Mouse (Mus musculus) lung, postnatal 0 days (tissue): ENCODE results near the gene Shld1. TPM values are rescaled to one million over a fixed set of nuclear protein-coding genes. Genes with fewer than 3 reads are reported as not detected.

Experiments
- ATAC-seq: fragments of 200-750 bp; cut with Nextera tagmentation; 2 replicates; pipeline ENCODE4 v1.8.0; 2017; ENCODE audit warnings: moderate library complexity
- DNase-seq: peaks from one replicate; pipeline ENCODE4 v3.0.0-alpha.2; 2016; ENCODE audit warnings: low spot score
- H3K27ac ChIP-seq: fragments of 300-500 bp; sonication (generic); 2 replicates; pipeline ENCODE4 v1.5.1; 2014; ENCODE audit warnings: antibody characterized with exemption, mild to moderate bottlenecking, low read length, mixed read lengths
- H3K27me3 ChIP-seq: fragments of 300-500 bp; sonication (generic); replicated peaks from 2 replicates; pipeline ENCODE4 v1.6.1; 2014; ENCODE audit warnings: low read length, mixed read lengths; ENCODE audit not compliant: insufficient read depth
- H3K36me3 ChIP-seq: fragments of 300-500 bp; sonication (generic); 2 replicates; pipeline ENCODE4 v1.6.1; 2014; ENCODE audit warnings: low read length, mixed read lengths; ENCODE audit not compliant: insufficient read depth
- H3K4me1 ChIP-seq: fragments of 300-500 bp; sonication (generic); 2 replicates; pipeline ENCODE4 v1.6.1; 2014; ENCODE audit warnings: antibody characterized with exemption, low read depth, low read length, mixed read lengths; ENCODE audit not compliant: insufficient read depth
- H3K4me2 ChIP-seq: fragments of 300-500 bp; sonication (generic); replicated peaks from 2 replicates; pipeline ENCODE4 v1.6.1; 2014; ENCODE audit warnings: low read depth, mild to moderate bottlenecking, low read length, moderate library complexity, mixed read lengths
- H3K4me3 ChIP-seq: fragments of 300-500 bp; sonication (generic); 2 replicates; pipeline ENCODE4 v1.5.1; 2014; ENCODE audit warnings: low read depth, low read length
- H3K9ac ChIP-seq: fragments of 300-500 bp; sonication (generic); replicated peaks from 2 replicates; pipeline ENCODE4 v1.6.1; 2014; ENCODE audit warnings: low read depth, mild to moderate bottlenecking
- H3K9me3 ChIP-seq: fragments of 300-500 bp; sonication (generic); 2 replicates; pipeline ENCODE4 v1.6.1; 2016; ENCODE audit warnings: low read length, mixed read lengths
- CTCF ChIP-seq: IDR thresholded peaks from 2 replicates; pipeline ENCODE4 v1.5.1; 2016; ENCODE audit warnings: antibody characterized with exemption, mild to moderate bottlenecking
- EP300 ChIP-seq: IDR thresholded peaks from 2 replicates; pipeline ENCODE4 v1.6.1; 2016; ENCODE audit warnings: antibody characterized with exemption, mild to moderate bottlenecking, control low read depth
- WGBS: fragments of 180-500 bp; shearing (Covaris S2); extraction: QIAGEN DNeasy Blood & Tissue Kit; methylation state at CpG from one replicate; pipeline ENCODE4 v1.1.7; 2014; 5-methylcytosine and 5-hydroxymethylcytosine counted together
- polyA plus RNA-seq: library from polyadenylated mRNA; unstranded; fragments of >200 nt; fragmentation: Nextera tagmentation; extraction: Ambion mirVana; gene quantifications from 2 replicates; pipeline ENCODE4 v1.2.1, GENCODE M21; 2015

Shld1 gene
- polyA plus RNA-seq, 1 experiment from 2014 or later, result 17.2 TPM

- ATAC-seq, result no peak
- Histone ChIP-seq H3K27me3 (no peaks in the 10 kb centered on the region), H3K27ac (no peak overlapping the region), H3K4me3 (no peak overlapping the region), H3K9me3 (no peaks in the 10 kb centered on the region), H3K4me2 (no peak overlapping the region), H3K9ac (no peak overlapping the region), H3K36me3 (no peaks in the 10 kb centered on the region), H3K4me1 (no peaks in the 10 kb centered on the region)
- DNase-seq, result no peak
- WGBS, result 82% methylated on average over 10 of the region's 10 CpGs
- TF ChIP-seq EP300, result no peak
- no peak for TF ChIP-seq CTCF
Observed at GRCm38 (mm10) chr2:132649352-132649870, 37.3 kb upstream of the Shld1 start.

- H3K4me1 ChIP-seq, result no peaks in the 10 kb centered on the region
- H3K4me2 ChIP-seq, result no peak overlapping the region
- H3K4me3 ChIP-seq, result no peak overlapping the region
- 90% methylated on average over 2 of the region's 2 CpGs for WGBS
- no peaks in the 10 kb centered on the region for H3K27me3 ChIP-seq
- TF ChIP-seq EP300 (no peak), CTCF (no peak)
- H3K36me3 ChIP-seq, result no peaks in the 10 kb centered on the region
- no peak overlapping the region for H3K27ac ChIP-seq
- ATAC-seq (no peak), DNase-seq (no peak)
- H3K9ac ChIP-seq, result no peak overlapping the region
- no peaks in the 10 kb centered on the region for H3K9me3 ChIP-seq
Observed at GRCm38 (mm10) chr2:132650546-132650945, 36.2 kb upstream of the Shld1 start.

- ATAC-seq (no peak), DNase-seq (peak; percentile 35)
- no peak overlapping the region for H3K4me2 ChIP-seq
- H3K27ac ChIP-seq, result no peak overlapping the region
- no peaks in the 10 kb centered on the region for H3K27me3 ChIP-seq
- TF ChIP-seq EP300 (no peak), CTCF (no peak)
- no peak overlapping the region for H3K4me3 ChIP-seq
- H3K9me3 ChIP-seq, result no peaks in the 10 kb centered on the region
- no peak overlapping the region for H3K9ac ChIP-seq
- H3K4me1 ChIP-seq, result no peaks in the 10 kb centered on the region
- no peaks in the 10 kb centered on the region for H3K36me3 ChIP-seq
- WGBS, result 47% methylated on average over 10 of the region's 10 CpGs
Observed at GRCm38 (mm10) chr2:132652476-132652875, 34.3 kb upstream of the Shld1 start.

- H3K4me3 ChIP-seq, result no peak overlapping the region
- no peaks in the 10 kb centered on the region for H3K9me3 ChIP-seq
- 71% methylated on average over 6 of the region's 6 CpGs for WGBS
- no peak overlapping the region for H3K9ac ChIP-seq
- no peaks in the 10 kb centered on the region for H3K4me1 ChIP-seq
- H3K36me3 ChIP-seq, result no peaks in the 10 kb centered on the region
- H3K27me3 ChIP-seq, result no peaks in the 10 kb centered on the region
- ATAC-seq (no peak), DNase-seq (no peak)
- H3K27ac ChIP-seq, result no peak overlapping the region
- TF ChIP-seq CTCF (no peak), EP300 (no peak)
- no peak overlapping the region for H3K4me2 ChIP-seq
Observed at GRCm38 (mm10) chr2:132654834-132655495, 31.8 kb upstream of the Shld1 start.

GRCm38 (mm10) chr2:132657186-132657585 lies 29.5 kb upstream of the Shld1 start:
- Histone ChIP-seq H3K9ac (no peak overlapping the region), H3K4me2 (no peak overlapping the region), H3K36me3 (no peaks in the 10 kb centered on the region), H3K9me3 (no peaks in the 10 kb centered on the region), H3K27me3 (no peaks in the 10 kb centered on the region), H3K4me1 (no peaks in the 10 kb centered on the region), H3K27ac (no peak overlapping the region), H3K4me3 (no peak overlapping the region)
- TF ChIP-seq CTCF, result no peak
- TF ChIP-seq EP300, result no peak
- DNase-seq (no peak), ATAC-seq (no peak)
- WGBS, result 54% methylated on average over 2 of the region's 2 CpGs

GRCm38 (mm10) chr2:132658412-132659120 lies 28.2 kb upstream of the Shld1 start:
- Histone ChIP-seq H3K4me2 (no peak overlapping the region), H3K36me3 (no peaks in the 10 kb centered on the region), H3K9ac (no peak overlapping the region), H3K4me3 (no peak overlapping the region), H3K9me3 (no peaks in the 10 kb centered on the region), H3K27me3 (no peaks in the 10 kb centered on the region), H3K27ac (no peak overlapping the region), H3K4me1 (no peaks in the 10 kb centered on the region)
- ATAC-seq (no peak), DNase-seq (no peak)
- TF ChIP-seq EP300, result no peak
- TF ChIP-seq CTCF, result no peak
- 67% methylated on average over 9 of the region's 9 CpGs for WGBS
